ENCODE assay signal across 29 mouse cellular contexts in genomic region chr4:132864856-132865255, GRCm38 (mm10).
"Had no signal": no experiment of that assay in that cellular context is flagged by ENCODE, and none has a peak within 500 bp of the region (broad histone marks: within the 10 kb centered on the region; RNA-seq: fewer than 3 reads in every experiment).

No protein-coding gene starts in this region.

- H3K9ac ChIP-seq: heart, embryonic 12.5 days; hindbrain, embryonic 12.5 days; hindbrain, embryonic 14.5 days; intestine, embryonic 15.5 days; limb, embryonic 12.5 days; liver, embryonic 13.5 days; liver, embryonic 15.5 days had no signal

- H3K4me1 ChIP-seq: hindbrain, embryonic 10.5 days; hindbrain, embryonic 12.5 days; intestine, embryonic 15.5 days; limb, embryonic 10.5 days; limb, embryonic 12.5 days; liver, embryonic 15.5 days had no signal

- H3K9me3 ChIP-seq: heart, embryonic 10.5 days; heart, embryonic 12.5 days; hindbrain, embryonic 10.5 days; hindbrain, embryonic 12.5 days; intestine, embryonic 15.5 days; limb, embryonic 10.5 days; limb, embryonic 12.5 days; liver, embryonic 13.5 days; liver, embryonic 15.5 days had no signal

- H3K4me2 ChIP-seq: heart, embryonic 12.5 days; hindbrain, embryonic 12.5 days; hindbrain, embryonic 14.5 days; intestine, embryonic 15.5 days; limb, embryonic 12.5 days; liver, embryonic 11.5 days; liver, embryonic 13.5 days; liver, embryonic 15.5 days had no signal

- H3K4me3 ChIP-seq: gastrocnemius, adult 2 months; heart, embryonic 10.5 days; heart, embryonic 12.5 days; hindbrain, embryonic 10.5 days; hindbrain, embryonic 12.5 days; intestine, embryonic 15.5 days; left cerebral cortex, adult 2 months; limb, embryonic 10.5 days; limb, embryonic 12.5 days; liver, embryonic 13.5 days; liver, embryonic 15.5 days had no signal

- ATAC-seq: hindbrain, embryonic 16.5 days; inflammation-experienced regulatory T-cells, adult 6 months; intestine, embryonic 15.5 days; intestine, postnatal 0 days had no signal

- DNase-seq: gastrocnemius, adult 2 months; gastrocnemius, postnatal 10 days; gastrocnemius, postnatal 25 days; heart, adult 18-20 months; heart, postnatal 10 days; heart, postnatal 4 days; kidney, adult 18-20 months; kidney, adult 8-10 months; kidney, postnatal 14 days; kidney, postnatal 36 days; layer of hippocampus, adult 9-11 months; layer of hippocampus, postnatal 36 days; liver; liver, embryonic 13.5 days had no signal

- H3K27me3 ChIP-seq: heart, embryonic 12.5 days; hindbrain, embryonic 12.5 days; intestine, embryonic 15.5 days; limb, embryonic 12.5 days; liver, embryonic 13.5 days; liver, embryonic 15.5 days had no signal

- H3K27ac ChIP-seq: gastrocnemius, adult 2 months; heart, embryonic 10.5 days; hindbrain, embryonic 10.5 days; hindbrain, embryonic 12.5 days; hindbrain, embryonic 14.5 days; intestine, embryonic 15.5 days; kidney, postnatal 0 days; left cerebral cortex, adult 2 months; limb, embryonic 10.5 days; limb, embryonic 12.5 days; liver, embryonic 13.5 days; liver, embryonic 15.5 days had no signal
